Mouse (Mus musculus): Measurements from ENCODE around the gene Gm45521.

Gm45521 gene

DNA sequence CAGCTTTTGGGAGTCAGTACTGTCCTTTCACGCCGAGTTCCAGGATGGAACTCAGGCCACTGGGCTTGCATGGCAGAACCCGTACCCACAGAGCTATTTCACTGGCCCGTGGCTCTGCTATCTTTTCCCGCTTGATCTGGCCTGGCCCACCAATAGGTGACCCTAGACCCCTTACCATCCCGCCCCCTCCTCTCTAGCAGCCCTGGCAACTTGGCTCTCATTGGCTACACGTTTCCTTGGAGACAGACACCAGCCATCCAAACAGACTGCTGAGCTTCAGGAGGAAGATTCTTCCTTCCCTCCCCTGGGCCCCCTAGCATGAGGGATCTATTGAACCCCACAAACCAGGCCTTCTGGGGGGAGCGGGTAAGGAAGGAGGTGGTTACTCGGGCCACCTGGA is at the start of gene Gm45521:
TSS of gene Gm45521 (plus strand) at position 240 of the 400 bp plus-strand sequence.
- peak; percentile 24 for DNase-seq (ENCODE audit: low read depth, low spot score)

GRCm38 (mm10) chr14:7909472-7909871 is 47.6 kb upstream of the Gm45521 start:
- DNase-seq (ENCODE audit: low read depth, low spot score) = no peak

DNA sequence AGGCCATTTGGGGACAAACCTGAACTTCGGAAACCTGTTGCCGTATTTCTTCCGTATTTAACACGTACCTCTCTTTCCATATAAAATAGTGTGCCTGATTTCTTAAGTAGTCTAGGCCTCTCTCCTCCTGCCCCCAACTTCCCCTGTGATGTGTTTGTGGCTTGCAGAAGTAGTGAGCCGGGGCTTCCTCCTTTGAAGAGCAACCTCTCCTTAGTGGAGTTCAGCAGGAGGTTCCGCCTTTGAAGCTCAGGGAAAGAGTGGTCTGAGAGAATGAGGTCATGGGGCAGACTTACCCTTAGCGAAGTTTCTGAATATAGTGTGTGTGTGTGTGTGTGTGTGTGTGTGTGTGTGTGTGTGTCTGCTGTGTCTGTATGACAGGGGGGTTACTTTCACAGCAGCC is 43.2 kb upstream of the Gm45521 start:
- DNase-seq (ENCODE audit: low read depth, low spot score) = no peak

GRCm38 (mm10) chr14:7914461-7914860 is 42.6 kb upstream of the Gm45521 start:
- no peak for DNase-seq (ENCODE audit: low read depth, low spot score)

GRCm38 (mm10) chr14:7918150-7918991 is 38.7 kb upstream of the Gm45521 start:
- DNase-seq (ENCODE audit: low read depth, low spot score) = no peak

GRCm38 (mm10) chr14:7919309-7919708 is 37.8 kb upstream of the Gm45521 start:
- no peak for DNase-seq (ENCODE audit: low read depth, low spot score)

DNA sequence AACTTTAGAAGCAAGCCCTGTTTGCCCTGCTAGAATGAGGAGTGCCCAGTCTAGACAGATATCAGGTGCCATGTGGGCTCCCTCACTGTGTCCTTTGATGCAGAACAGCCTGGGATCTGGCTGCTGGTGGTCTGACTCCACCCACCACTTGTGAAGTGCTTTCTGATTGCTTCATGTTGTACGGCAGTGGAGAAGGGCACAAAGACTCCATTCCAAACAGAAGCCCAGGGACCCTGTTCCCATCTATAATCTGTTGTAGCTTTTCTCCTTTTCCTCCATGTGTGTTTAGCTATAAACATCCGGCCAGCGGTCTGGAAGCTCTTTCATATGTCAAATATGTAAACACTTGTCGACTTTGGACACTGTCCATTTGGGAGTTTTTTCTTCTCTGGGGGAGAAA is 37.2 kb upstream of the Gm45521 start:
- DNase-seq (ENCODE audit: low read depth, low spot score) = no peak

GRCm38 (mm10) chr14:7921459-7921858 is 35.6 kb upstream of the Gm45521 start:
- no peak for DNase-seq (ENCODE audit: low read depth, low spot score)

DNA sequence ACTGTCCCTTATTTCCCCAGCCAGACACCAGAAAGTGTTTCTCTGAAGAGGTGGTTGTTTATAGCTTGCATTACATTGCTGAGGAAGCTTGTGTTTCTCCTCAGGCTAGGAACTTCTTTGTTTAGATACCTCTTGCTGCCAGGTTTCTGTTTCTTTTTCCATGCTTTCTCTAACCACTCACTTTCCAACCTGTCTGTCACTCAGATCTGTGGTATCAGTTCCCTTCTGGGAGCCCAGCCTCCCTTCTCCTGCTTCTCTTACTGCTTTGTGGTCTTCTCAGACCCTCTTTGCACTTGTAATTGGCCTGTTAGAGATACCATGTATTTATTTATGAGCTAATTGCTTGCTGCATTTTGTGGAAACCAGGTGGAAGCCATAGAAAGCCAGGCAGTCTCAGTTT is 33.5 kb upstream of the Gm45521 start:
- DNase-seq (ENCODE audit: low read depth, low spot score) = no peak

DNA sequence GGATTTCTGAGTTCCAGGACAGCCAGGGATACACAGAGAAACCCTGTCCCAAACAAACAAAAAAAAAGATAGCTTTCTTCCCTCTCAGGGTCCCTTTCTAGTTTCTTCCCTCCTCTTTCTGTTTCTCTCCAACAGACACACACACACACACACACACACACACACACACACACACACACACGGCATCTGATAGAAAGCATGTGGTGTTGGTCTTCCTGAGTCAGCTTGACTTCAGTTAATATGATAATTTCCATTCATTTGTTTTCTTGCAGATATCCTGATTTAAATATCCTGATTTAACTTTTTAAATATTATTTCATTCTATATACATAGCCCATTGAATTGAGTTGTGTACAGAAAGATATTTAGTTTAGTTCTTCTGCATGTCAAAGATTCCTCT is 28.7 kb upstream of the Gm45521 start:
- no peak for DNase-seq (ENCODE audit: low read depth, low spot score)

DNA sequence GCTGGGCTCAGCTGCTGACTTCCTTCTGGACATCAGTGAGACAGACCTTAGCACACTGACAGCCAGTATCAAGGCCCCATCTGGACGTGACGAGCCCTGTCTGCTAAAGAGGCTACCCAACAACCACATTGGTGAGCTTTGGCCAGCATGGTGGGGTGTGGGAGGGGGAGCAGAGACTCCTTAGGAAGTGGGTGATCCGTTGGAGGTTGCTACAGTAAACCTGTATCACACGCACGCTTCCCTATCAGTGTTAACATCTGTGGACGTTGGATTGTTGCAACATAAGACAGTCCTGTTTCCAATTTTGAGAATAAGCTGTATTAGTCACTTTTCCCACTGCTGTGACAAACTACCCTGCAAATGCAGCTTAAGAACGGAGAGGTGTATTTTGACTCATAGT is 28.1 kb upstream of the Gm45521 start:
- no peak for DNase-seq (ENCODE audit: low read depth, low spot score)

- DNase-seq (ENCODE audit: low read depth, low spot score) = no peak
These were observed 24.9 kb upstream of the Gm45521 start for GRCm38 (mm10) chr14:7932151-7932550.

GRCm38 (mm10) chr14:7934166-7934565 is 22.9 kb upstream of the Gm45521 start:
- DNase-seq (ENCODE audit: low read depth, low spot score) = no peak

DNA sequence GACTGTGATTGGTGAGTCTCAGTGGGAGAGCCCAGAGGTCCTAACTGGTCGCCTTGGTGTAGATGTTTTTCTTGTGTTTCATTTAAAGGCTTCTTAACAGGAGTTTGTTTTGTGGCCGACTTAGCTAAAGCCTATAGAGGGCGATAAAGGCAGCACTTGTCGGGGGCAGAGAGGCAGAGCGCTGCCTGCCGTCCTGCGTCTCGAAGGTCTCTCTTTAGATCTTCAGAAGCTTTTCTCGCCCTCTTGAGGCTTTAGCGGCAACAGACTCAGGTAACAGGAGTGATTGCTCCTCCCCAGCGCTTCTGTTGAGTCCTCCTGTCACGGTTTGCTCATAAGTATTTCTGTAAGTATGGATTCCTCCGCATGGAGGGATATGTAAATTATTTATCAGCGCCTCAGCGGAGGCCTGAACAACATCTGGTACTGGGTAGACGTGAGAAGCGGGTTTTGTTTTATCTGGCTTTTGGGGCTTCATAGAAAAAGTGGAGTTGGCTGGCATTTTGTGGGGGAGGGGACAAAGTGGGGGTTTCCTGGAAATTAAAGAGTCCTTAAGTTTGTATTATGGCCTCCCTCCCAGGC is 19.9 kb upstream of the Gm45521 start:
- DNase-seq (ENCODE audit: low read depth, low spot score) = peak; percentile 52

- no peak for DNase-seq (ENCODE audit: low read depth, low spot score)
These were observed 18.0 kb upstream of the Gm45521 start for GRCm38 (mm10) chr14:7938809-7939784.

- DNase-seq (ENCODE audit: low read depth, low spot score) = no peak
These were observed 15.7 kb upstream of the Gm45521 start for GRCm38 (mm10) chr14:7941413-7941812.

GRCm38 (mm10) chr14:7943101-7943800 is 13.8 kb upstream of the Gm45521 start:
- no peak for DNase-seq (ENCODE audit: low read depth, low spot score)

DNA sequence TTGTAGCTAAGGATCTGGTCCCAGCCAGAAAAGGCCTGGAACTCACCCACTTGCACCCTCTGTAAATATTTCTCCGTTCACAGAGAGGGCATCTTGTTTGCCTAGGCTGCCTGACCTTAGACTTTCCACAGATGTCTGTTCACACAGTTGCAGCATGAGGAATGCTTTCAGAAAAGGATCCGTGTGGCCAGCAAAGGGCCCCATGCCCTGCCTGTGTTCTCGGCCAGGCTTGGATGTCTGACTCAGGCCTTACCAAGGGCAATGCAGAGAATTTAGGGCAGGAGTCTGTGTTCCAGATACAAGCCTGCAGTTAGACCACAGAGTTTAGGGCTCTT is 13.3 kb upstream of the Gm45521 start:
- no peak for DNase-seq (ENCODE audit: low read depth, low spot score)

DNA sequence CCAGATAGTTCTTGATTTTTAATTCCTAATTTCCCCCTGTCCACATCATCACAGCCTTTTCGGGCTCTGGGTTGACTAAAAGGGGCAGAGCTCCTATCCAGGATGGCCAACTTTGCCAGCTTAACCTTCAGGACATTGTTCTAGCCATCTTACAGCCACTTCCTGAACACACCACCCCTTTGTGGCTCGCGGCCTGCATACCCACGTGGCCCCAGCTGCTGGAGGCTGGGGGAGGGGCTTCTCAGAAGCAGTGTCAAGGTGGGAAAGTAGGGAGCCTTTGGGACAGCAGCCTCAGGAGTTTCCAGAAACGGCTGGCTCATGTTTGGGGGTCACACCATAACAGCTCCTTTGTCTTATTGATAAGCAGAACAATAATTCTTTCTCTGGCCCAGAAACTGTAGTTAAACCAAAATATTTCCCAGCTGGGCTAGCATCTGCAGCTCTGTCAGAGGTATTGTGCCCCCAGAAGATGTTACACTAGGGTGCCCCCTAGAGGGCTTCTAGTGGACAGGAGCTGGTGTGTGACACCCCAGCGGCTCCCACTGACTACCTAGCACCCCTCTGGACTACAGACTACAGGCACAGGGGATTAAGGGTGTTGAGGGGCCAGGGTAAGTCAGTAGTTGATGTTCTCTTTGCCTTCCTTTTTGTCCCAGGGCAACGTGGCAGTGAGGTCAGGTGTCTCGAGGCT is 12.6 kb upstream of the Gm45521 start:
- DNase-seq (ENCODE audit: low read depth, low spot score) = no peak

- DNase-seq (ENCODE audit: low read depth, low spot score) = no peak
These were observed 11.8 kb upstream of the Gm45521 start for GRCm38 (mm10) chr14:7945261-7945660.

- no peak for DNase-seq (ENCODE audit: low read depth, low spot score)
These were observed 5.9 kb upstream of the Gm45521 start for GRCm38 (mm10) chr14:7951234-7951633.

Measured in mesoderm, embryonic 11.5 days (tissue).